Mouse (Mus musculus): ENCODE data around the gene Smarce1.

Smarce1 gene

DNA sequence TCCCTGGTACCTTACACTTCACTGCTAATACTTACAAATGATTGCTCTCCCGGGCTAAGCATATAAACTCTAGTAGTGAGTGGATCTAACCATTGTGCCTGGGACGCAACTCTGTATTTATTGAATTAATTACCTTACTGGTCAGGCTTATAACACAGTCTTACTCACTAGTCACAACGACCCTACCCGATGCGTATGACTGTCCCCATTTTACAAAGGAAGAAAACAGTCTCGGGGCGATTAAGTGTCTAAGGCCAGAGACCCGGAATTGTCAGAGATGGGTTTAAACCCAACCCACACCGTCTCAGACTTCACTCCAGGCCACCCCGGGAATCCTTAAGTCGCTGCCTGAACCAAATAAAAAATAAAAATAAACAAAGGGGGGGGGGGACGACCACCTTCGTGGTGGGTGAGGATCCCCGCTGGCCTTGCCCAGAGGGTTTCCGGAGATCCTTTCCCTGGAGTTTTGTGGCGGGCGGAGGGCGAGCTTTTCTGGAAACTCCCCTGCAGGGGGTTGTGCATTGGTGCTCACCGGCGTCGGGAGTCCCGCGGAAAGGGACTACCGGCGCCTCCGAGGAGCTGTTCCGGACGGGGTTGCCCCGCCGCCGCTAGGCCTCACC lies 1.1 kb downstream of the Smarce1 start:
- no peak for DNase-seq (ENCODE audit: extremely low spot score)

DNA sequence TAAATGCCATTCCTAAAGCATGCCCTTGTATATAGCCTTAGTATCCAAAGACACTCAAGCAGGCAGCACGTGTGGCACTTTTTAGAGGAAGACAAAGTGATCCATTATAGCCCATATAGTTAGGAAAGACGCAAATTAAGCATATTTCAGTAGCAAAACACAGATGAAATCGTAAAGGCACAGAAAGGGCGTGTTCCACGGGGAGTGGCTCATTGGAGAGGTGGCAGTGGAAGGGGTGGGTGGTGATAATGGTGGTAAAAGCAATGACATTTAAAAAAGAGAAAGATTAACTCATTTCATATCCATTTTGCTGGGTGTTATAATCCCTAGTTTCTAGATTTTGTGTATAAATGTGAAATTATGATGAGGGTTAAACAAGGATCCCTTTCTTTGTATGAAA lies 4.5 kb downstream of the Smarce1 start:
- DNase-seq (ENCODE audit: extremely low spot score), result no peak

DNA sequence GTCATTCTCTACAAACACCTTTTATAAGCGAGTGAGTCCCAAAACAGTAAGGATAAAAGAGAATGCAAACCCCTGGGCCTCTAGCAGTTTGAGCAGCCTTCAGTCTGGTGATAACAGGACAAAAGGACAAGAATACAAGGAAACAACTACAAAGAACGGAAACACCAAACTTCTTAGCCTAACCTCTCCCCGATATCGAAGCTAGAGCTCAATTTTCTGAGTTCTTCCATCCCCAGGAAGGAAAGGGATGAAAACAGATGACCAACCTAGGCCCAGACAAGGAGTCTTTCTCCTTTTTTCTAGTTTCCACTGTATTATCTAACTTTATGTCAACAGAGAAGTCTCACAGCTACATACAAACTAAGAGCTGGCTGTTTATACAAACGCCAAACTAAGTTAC lies 7.5 kb downstream of the Smarce1 start:
- DNase-seq (ENCODE audit: extremely low spot score), result no peak

DNA sequence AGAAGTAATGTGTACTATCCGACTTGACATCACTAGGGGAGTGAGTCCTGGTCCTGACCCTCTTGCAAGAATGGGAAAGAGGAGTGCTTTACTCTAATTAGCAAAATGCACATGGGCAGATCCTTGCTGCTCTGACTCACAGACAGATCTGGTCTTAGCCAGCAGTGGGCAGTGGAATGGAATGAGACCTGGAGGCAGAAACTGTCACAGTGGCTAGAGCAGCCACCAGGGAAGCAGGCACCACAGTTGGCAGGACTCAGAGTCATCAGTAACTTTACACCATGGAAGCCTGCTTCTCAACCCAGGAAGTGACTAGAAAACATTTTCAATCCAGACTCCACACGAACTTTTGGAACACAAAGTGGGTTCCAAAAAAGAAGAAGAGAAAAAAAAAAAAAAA lies 9.0 kb downstream of the Smarce1 start:
- no peak for DNase-seq (ENCODE audit: extremely low spot score)

DNA sequence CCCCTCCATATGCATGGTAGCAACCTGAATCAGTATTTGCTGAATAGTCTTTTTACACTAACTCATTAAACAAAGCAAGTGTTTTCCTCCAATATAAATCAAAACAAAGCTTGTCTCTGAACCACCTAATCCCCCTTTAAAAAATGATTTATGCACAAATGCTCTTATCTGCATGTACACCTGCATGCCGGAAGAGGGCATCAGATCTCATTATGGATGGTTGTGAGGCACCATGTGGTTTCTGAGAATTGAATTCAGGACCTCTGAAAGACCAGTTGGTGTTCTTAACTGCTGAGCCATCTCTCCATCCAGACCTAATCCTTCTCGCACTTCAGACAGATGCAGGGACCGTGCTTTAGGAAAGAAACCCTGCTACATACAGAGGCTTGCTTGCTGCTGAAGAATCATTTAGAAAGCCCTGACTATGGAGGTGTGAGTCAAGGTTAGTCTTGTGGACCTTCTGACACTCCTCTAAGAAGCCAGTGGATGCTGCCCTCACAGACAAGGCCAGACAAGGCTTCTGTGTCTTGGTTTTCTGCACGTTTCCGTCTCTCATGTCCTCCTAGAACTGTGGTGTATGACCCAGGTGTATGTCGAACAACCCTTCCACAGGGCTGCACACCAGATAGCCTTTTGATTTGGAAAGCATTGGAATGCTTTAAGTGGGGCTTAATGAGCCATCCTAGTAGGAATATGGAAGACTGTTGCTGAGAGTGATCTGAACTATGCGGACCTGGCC lies 13.4 kb downstream of the Smarce1 start:
- no peak for DNase-seq (ENCODE audit: extremely low spot score)

DNA sequence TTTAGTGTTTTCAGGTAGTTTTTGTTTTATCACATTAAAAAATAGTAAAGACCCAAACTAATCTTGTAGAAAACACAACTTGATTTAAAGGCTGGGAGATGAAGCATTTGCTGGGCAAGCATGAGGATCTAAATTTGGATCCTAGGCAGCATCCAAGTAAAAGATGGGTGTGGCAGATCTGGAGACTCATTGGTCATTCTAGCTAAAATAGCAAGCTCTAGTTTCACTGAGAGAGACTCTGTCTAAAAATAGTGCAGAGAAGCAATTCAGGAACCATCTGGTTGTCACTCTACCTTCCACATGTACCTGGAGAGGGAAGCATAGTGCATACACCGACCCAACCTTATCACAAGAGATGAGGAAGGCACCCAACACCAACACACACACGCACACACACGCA lies 14.6 kb downstream of the Smarce1 start:
- no peak for DNase-seq (ENCODE audit: extremely low spot score)

DNA sequence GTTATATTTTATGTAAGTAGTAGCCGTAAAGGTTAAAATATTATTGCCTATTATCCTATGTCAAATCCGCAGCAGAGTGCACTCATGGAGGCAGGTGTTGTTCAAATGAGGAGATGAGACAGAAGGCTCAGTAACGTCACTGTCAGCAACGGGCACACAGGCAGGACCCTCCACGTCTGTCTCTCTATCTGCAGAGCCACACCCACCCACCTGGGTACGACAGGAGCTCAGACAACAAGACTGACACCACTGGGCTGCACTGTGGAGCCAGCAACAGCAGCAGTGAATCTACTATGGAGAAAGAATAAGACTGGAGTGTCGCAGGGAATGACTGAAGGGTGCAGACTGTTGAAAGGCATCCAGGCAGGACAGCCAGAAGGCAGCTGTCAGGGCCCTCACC lies 18.1 kb downstream of the Smarce1 start:
- DNase-seq (ENCODE audit: extremely low spot score), result no peak

DNA sequence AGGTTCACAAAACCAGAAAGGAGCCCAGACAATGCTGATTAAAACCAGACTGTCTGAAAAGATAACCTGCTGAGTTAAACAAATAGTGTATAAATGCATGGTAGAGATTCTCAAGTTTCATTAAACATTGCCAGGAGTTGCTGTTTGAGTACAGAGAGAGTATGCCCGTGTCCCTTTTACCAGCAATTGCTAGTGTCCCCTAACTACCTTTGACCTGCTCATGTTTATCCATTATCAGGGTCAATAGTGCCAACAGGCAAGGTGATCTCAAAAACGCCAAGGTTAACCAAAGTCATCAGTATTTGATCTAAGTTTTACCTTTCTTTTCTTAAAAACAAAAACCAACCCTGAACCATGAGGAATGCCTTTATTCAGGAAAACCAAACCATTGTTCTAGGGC lies 18.9 kb downstream of the Smarce1 start:
- DNase-seq (ENCODE audit: extremely low spot score), result no peak

DNA sequence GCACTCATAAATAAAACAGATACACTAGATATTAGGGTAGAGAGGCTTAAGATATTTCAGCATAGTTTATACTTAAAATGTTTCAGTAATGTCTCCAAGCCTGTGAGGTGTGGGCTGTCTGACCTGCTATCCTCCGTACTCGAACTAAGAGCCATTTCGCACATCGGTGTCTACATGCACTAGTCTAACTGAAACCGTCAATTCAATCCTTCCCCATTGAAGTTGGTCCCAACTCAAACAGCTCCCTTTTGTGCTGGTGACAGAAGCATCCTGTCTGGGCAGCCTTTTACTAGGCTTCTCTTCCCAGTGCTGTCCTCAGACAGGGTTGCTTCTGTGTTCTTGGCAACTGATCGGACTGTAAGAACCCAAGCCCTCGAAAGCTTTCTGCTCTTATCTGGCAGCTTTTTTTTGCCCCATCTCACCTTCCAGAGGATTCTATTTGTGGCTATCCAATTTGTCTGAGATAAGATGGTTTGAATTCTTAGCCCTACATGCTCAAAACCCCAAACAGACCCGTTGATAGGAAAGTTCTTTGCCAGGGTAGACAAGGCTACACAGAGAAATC lies 22.6 kb downstream of the Smarce1 start:
- DNase-seq (ENCODE audit: extremely low spot score), result peak; percentile 14

DNA sequence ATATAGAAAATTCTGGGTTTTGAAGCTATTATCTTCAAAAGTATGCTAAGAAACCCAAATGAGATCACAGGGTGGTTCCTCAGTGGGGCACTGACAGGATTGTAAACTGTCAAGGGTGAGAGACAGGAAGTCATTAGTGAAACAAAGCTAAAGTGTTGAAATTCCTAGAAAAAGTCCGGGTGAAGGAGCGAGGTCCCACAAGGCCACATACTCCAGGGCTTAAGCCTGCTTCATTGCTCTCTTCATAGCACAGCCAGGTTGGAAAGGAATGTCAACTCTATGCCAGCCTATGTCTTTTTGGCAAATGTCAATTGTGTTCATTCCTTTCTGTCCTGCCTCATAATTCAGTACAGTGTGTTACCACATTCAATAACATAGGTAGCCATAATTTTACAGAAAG lies 23.4 kb downstream of the Smarce1 start:
- no peak for DNase-seq (ENCODE audit: extremely low spot score)

DNA sequence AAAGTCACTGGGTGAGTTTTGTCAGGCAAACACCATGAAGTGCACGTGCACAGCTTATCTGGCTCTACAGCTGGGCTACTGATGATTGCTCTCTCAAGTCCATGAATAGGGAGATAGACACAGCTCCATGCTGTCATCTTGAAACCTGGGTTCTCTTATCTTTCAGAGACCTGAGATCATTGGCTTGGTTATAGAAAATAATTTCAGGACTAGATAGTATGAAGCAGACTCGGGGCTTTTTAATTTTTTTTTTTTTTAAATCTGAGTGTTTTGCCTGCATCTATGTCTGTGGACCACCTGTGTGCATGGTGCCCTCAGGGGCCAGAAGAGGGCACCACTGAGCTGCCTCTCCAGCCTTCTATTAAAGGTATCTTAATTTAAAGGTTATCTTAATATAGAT lies 23.9 kb downstream of the Smarce1 start:
- peak; percentile 21 for DNase-seq (ENCODE audit: extremely low spot score)

DNA sequence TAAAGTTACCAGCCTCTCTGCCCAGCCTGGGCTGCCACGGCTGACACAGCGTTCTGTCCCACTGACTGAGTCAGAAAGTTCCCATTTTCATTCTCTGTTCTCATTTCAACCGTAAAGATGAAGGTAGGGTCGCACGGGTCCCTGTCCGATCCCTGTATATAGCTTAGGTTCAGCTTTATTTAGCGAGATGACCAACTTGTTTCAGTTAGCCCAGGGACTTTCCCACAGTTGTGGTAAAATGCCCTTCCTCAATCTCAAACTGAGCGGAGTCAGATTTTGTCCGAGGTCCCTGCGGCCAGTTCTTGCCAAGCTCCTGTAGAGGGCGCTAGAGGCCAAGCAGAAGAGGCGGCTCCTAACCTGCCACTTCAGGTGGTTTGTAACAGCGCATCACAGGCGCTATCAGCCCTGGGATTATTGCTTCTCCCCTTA lies 41.6 kb downstream of the Smarce1 start:
- DNase-seq (ENCODE audit: extremely low spot score), result peak; percentile 46

DNA sequence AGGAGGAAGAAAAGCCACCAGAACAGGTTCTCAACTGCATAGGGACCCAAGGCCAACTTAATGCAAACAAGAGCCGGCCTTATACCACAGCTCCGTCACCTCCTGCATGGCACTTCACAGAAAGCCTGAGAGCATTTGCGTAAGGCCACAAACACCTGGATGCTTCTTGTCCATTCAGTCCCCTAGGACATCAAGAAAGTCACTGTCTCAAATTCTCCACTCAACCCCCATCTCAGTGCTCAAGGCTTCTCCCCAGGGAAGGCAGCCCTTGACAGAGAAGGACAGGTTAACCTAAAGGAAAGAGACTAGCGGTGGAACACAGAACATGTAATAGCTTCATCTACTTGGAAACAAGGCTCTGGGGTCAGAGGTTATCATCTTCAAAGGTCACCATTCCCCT lies 43.5 kb downstream of the Smarce1 start:
- DNase-seq (ENCODE audit: extremely low spot score), result no peak

DNA sequence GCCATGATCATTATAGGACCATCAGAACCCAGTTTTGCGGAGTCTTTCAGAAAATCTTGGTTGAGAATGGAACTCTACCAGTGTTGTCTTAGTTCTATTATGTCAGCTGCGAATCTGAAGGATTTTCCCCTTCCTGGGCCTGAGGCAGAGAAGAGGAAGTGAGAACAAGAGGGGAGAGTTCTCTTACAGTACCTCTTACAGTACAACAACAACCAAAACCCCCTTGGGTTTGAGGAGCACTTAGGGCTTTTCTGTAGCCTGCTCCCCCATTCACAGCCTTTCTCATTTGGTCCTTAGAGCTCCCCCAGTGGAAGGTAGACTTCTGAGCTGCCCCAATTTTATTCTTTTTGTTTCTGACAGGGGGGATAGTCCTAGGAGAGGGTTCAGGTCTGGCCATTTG lies 44.0 kb downstream of the Smarce1 start:
- DNase-seq (ENCODE audit: extremely low spot score), result no peak

DNA sequence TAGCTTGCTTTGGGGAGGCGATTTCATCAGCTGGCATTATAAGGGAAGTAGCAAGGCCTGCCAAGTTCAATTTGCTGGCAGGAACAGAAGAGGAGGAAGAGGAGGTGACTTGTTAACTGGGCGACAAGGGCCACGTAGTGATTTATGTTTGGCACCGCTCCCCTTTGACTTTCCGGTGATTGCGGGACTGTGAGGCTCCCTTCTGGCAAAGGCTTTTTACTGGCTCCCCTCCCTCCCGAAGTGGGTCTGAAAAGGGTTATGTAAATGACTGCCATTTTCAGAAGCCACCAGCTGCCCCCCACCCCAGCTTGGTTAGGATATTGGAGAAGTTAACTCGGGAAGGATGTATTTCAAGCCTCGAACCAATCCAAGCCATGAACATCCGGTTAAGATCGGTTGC lies 48.2 kb downstream of the Smarce1 start:
- DNase-seq (ENCODE audit: extremely low spot score), result no peak

DNA sequence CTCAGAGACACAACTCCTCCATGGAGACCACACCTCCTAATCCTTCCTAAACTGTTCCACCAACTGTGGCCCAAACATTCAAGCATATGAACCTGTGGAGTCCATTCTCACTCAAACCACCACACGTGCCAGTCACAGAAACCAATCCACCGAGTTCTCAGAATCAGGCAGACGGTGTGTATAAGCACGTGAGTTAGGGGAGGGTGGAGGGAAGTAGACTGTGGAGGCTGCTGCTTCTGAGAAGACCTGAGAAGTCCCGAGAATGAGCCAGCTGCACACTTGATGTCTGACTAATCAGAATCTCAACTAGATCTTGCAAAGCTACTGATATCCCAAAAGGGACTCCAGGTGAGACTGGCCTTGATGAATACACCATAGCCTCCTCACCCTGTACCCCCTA lies 50.7 kb downstream of the Smarce1 start:
- no peak for DNase-seq (ENCODE audit: extremely low spot score)

DNA sequence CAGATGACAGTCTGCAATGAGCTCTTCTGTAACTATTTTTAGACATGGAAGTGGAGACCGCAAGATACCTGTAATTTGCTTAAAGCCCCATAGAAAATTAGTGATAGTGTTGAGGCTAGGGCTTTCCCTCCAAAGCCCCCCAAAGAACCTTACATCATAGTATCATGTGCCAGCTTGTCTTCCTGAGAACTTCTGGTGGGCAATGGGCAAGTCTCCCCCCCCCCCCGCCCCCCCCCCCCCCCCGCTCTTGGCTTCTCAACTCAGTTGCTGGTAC lies 53.0 kb downstream of the Smarce1 start:
- no peak for DNase-seq (ENCODE audit: extremely low spot score)

DNA sequence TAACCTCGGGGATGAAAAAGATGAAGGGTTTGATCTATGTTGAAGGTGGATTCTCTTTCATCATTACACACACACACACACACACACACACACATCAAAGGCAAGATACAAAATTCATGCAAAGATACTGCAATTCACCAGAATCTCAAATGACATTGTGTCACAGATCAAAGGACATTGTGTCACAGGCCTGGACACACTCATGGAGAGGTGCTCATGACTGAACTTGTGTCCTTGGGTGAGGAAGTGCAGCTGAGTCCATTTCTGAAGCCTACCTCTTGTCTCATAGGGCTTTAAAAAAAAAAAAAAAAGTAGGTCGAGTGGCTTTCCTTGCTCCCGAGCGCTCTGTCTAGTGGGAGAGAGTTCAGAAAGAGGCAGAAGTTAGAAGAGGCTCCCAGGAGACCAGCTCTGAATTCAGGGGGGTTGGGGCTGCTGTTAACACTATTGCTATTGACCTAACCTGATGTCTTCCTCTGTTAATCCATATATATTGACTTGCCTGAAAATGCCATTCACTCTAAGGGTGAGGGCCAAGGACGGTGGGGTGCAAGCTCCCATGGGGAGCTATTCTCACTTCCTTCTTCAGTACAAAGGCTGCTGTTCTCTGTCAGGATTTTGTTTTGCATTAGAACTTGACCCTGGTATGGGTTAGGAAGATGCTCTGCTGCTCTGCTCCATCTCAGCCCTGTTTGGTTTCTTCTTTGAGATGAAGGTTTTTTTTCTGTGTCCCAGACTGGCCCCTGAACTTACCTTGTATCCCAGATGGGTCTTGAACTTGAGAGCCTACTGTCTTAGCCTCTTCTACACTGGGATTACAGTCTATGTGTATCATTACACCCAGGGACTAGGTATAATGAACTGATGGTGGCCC lies 53.5 kb downstream of the Smarce1 start:
- DNase-seq (ENCODE audit: extremely low spot score), result no peak

DNA sequence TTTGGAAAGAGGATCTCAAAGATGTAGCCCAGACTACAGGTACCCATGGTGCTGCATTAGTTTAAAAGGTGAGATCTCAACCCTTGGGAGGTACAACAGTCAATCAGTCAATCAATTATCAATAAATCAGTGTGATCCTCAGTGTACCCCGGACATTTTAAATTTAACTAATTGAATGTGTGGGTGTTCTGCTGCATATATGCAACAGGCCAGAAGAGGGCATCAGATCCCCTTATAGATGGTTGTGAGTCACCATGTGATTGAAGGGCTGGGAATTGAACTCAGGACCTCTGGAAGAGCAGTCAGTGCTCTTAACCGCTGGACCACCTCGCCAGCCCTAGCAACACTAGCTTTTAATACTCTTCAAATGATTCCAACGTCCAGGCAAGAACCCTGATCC lies 58.8 kb downstream of the Smarce1 start:
- DNase-seq (ENCODE audit: extremely low spot score), result no peak

DNA sequence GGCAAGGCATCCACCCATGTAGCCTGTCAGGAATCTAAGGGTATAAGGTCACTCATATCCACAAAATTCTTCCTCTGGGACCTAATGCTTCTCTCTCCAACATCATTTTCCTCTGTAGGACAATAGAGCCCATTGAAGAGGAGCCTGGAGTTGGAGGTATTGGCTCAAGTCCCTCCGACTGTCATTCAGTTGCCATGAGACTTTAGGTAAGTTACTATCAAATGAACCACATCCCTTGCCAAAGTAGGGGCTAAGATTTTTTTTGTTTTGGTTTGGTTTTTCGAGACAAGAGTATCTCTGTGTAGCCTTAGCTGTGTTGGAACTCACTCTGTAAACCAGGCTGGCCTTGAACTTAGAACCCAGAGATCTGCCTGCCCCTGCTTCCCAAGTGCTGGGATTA lies 59.4 kb downstream of the Smarce1 start:
- no peak for DNase-seq (ENCODE audit: extremely low spot score)

DNA sequence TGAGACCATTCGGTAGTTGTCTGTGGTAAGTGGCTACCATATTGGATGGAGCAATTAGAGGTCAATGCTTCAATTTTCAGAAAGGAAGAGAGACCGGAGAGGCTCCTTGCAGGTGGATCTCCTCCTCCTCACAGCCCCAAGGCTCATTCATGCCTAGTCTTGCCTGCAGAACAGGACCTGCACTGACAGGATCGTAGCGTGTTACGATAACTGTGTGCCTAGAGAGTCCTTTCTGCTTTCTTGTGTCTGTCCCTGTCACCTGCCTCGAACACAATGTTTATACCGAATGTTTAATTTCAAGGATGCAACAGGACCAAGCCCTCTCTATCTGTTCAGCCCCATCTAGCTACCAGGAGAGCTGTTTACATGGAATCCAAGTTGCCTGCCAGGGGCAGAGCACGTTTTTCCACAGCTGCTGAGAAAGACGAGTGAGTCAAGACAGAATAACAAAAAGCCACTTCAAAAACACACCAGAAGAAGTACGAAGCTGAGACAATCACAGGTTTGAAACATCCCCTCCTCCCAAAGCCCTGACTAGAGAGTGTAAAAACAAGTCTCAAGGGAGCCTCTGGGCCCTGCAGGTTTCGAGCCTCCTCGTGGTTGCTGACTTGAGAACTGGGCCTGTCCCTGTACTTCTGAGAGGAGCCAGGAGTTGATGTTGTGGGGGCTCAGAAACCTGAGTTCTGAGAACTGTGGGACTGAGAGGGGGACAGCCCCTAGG lies 60.1 kb downstream of the Smarce1 start:
- no peak for DNase-seq (ENCODE audit: extremely low spot score)

DNA sequence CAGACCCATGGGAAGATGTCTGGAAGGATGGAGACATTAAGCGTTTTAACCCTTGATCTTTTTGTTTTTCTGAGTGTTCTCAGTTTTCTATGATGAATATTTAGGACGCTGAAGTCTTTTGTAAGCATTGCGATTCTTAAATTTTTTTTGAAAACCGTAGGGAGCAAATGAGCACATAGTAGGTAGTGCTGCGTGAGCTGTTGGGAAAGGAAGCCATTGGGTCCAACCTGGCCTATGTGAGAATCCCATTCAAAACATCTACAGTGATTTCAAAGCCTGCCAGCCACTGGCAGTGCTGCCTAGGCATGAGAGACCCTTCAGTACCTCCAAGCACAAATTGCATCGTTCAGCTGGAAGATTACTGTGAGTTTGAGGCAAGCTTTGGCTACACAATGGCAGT lies 60.8 kb downstream of the Smarce1 start:
- DNase-seq (ENCODE audit: extremely low spot score), result no peak
